Mouse (Mus musculus) embryo, embryonic 10.5 days (tissue): Measurements from ENCODE around the gene Copz1.
"Not testable (repeated sequence)": the region's sequence is repeated elsewhere in the genome, so short reads cannot be mapped to it uniquely, and the experiment has no call there.

Source experiments
- DNase-seq: peaks from one replicate; pipeline ENCODE4 v3.0.0-alpha.2; 2015; ENCODE audit warnings: low spot score

The Copz1 gene

GRCm38 (mm10) chr15:103272419-103273279, at the start of gene Copz1:
Gene Copz1, plus strand, starts transcription at chr15:103272714.
- peak; percentile 99 for DNase-seq

- DNase-seq, result no peak
These were observed 48.4 kb upstream of the Copz1 start for GRCm38 (mm10) chr15:103224161-103224560.

- no peak for DNase-seq
These were observed 45.5 kb upstream of the Copz1 start for GRCm38 (mm10) chr15:103227022-103227421.

GRCm38 (mm10) chr15:103227572-103227971, 44.9 kb upstream of the Copz1 start:
- no peak for DNase-seq

GRCm38 (mm10) chr15:103228904-103229303, 43.6 kb upstream of the Copz1 start:
- DNase-seq, result no peak

- no peak for DNase-seq
These were observed 39.4 kb upstream of the Copz1 start for GRCm38 (mm10) chr15:103233119-103233518.

- no peak for DNase-seq
These were observed 35.2 kb upstream of the Copz1 start for GRCm38 (mm10) chr15:103237295-103237694.

- DNase-seq, result peak; percentile 99
These were observed 33.3 kb upstream of the Copz1 start for GRCm38 (mm10) chr15:103239130-103239684.

- peak; percentile 98 for DNase-seq
These were observed 32.8 kb upstream of the Copz1 start, which contains the start of gene Cbx5 for GRCm38 (mm10) chr15:103239685-103240159. Gene Cbx5, minus strand, starts transcription at chr15:103239816.

GRCm38 (mm10) chr15:103240160-103241028, 32.1 kb upstream of the Copz1 start, which contains the start of gene Hnrnpa1:
Gene Hnrnpa1, plus strand, starts transcription at chr15:103240432.
- peak; percentile 100 for DNase-seq

- not testable (repeated sequence) for DNase-seq
These were observed 31.2 kb upstream of the Copz1 start for GRCm38 (mm10) chr15:103241071-103242018.

GRCm38 (mm10) chr15:103242885-103243284, 29.6 kb upstream of the Copz1 start:
- no peak for DNase-seq

GRCm38 (mm10) chr15:103245616-103246015, 26.9 kb upstream of the Copz1 start:
- no peak for DNase-seq

- no peak for DNase-seq
These were observed 25.3 kb upstream of the Copz1 start for GRCm38 (mm10) chr15:103247078-103247781.

- DNase-seq, result no peak
These were observed 24.6 kb upstream of the Copz1 start for GRCm38 (mm10) chr15:103247782-103248400.

GRCm38 (mm10) chr15:103248401-103249313, 23.9 kb upstream of the Copz1 start:
- DNase-seq, result no peak

- not testable (repeated sequence) for DNase-seq
These were observed 23.0 kb upstream of the Copz1 start for GRCm38 (mm10) chr15:103249511-103249910.

- peak; percentile 80 for DNase-seq
These were observed 22.2 kb upstream of the Copz1 start for GRCm38 (mm10) chr15:103250195-103250740.
